Mouse (Mus musculus) ES-CJ7 (cell line): ENCODE data around the gene Rtn1.
A peak's percentile ranks its signal among the peaks of the same experiment; 100 is the strongest.

Experiments used
- DNase-seq: peaks from one replicate; pipeline ENCODE4 v3.0.0; 2011; ENCODE audit warnings: low read depth, low spot score

Gene Rtn1

DNA sequence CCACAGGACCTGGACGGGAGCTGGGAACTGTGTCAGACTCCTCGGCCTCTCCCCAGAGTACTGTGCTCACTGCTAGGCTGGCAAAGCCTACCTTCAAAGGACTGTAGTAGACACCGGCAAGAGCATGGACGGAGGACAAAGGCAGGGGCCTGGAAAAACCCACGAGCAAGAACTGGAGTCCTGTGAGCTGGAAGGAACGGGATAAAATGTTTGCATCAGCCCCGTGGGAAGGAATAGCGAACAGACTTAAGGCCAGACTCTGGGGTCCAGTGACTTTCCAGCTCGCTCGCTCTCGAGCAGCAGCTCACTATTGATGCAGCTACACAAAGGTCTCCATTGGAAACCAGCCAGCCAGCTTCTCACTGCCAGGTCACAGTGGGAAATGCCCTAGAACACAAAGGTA lies 34.0 kb downstream of the Rtn1 start:
- no peak for DNase-seq

DNA sequence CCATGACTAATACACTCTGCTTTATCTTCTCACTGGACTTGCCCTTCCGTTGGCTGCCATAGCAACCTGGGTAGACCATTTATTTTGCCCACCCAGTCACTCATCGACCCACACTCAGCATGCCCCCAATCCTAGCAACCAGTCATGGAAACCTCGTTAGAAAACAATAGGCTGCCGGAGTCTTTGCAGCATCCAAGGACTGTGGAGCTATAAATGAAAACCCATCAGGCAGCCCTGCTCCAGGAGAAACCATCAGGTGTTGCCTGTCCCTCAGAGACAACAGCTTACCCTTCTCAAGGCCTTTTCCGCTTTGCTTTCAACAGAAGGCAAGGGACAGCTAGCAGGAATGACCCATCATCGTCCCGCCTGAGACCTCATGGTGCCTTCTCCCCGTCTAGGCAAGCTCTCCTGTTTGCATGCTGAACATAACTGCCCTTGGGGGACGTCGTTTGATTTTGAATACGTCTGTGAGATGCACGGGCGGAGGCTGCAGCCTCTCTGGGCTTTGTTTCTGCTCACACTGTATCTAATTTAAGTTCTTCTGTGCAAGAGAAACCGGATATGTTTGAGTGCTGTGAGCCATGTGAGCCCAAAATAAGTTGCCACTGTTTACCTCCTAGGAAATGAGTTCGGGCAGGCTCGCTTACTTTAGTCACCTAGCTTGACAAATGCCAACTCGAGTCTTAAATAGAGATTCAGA lies 34.8 kb downstream of the Rtn1 start:
- no peak for DNase-seq

DNA sequence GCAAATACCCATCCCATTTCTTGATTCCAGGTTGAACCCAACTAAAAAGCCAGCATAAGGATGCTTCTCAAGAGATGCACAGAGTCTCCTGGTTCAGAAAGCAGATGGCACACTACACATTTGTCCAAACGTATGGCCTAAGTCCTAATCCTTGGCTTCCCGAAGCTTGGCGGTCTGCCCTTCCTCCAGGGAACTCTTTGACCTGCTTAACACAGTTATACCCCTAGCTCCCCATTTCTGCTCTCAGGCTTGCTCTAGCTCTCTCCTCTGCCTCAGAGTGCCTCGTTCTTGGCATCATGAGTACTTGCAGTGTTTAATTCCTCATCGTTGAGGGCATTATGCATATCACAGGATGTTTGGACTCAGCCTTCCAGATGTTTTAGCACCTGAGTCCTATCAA lies 38.8 kb downstream of the Rtn1 start:
- DNase-seq = no peak

DNA sequence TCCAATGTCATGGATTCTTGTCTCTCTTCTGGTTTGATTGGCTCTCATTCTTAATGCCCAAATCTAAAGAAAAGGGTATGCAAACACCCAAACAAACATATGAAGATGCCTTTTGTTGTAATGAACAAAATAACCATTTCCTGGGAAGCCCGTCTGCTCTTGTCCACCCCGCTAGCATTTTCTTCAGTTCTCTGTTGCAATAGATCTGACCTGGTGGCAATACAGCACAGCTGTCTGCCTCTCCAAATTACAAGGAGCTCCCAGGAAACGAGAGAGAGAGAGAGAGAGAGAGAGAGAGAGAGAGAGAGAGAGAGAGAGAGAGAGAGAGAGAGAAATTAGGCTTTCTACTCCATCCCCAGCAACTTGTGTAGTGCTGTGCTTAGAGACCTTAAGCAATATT lies 42.1 kb downstream of the Rtn1 start:
- no peak for DNase-seq

DNA sequence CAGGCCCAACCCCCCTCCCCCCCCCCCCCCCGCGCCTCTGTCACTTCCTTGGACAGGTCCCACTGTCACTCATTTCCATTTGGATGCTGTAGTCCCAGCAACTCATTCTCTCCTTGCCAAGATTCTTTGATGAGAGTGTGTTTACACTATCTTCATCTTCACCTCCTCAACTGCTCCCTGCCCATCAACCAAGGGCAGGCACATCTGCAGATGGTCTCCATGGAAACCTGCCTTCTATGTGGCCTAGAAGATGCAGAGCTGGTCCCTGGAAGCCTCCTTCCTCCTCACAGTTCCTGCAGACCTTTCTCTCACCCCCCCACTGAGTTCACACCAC lies 42.8 kb downstream of the Rtn1 start:
- peak; percentile 15 for DNase-seq

DNA sequence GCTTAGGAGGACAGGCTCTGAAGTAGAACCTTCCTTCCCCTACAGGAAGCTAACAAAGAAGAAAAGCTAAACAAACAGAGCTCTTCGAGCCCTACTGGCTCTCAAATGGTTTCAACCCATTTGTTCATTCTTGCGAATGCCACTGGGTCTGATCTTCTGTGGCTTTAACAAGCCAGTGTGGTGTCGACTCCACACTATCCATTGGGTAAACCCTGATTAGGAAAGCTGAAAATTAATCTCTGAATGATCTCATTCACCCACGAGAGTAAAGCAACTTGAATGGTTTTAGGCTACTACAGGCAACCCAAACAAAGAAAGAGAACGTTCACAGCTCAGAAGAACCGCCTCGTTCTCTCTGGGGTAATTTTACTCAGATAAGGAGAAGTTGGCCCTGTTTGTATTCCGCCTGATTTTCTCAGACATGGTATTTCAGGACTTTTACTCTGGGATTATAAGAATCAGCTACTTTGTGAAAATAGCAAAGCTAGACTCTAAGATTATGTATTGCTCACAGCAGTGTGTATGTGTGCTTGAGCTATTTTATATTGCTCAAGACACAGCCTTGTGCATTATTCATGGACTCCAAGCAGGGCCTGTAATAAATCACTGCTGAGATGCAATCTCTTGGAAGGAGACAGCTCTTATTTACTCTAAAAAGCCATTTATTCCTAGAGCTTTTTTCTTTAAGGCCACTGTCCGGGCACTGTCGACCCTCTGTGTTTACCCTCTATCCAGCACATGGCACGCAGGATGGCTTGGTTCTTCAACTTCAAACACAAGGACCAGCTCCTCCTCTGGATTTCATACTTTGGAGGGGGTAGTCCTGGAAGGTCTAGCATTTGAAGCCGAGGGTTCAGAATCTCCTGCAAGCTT lies 43.4 kb downstream of the Rtn1 start:
- DNase-seq = no peak

DNA sequence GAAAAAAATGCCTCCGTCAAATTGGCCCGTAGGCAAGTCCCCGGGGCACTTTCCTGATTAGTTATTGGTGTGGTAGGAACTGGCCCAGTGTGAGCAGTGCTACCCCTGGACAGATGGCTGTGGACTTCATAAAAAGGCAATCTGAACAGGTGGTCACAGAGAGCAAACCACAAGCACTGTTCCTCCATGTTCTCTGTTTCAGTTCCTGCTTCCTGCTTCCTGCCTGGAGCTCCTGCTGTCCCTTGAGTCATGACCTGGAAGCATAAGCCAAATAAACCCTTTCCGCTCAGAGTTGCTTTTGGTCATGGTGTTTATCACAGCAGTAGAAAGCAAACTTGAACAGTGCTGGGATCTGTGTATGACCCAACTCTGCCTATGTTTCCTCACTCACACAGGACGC lies 44.3 kb downstream of the Rtn1 start:
- DNase-seq = no peak

DNA sequence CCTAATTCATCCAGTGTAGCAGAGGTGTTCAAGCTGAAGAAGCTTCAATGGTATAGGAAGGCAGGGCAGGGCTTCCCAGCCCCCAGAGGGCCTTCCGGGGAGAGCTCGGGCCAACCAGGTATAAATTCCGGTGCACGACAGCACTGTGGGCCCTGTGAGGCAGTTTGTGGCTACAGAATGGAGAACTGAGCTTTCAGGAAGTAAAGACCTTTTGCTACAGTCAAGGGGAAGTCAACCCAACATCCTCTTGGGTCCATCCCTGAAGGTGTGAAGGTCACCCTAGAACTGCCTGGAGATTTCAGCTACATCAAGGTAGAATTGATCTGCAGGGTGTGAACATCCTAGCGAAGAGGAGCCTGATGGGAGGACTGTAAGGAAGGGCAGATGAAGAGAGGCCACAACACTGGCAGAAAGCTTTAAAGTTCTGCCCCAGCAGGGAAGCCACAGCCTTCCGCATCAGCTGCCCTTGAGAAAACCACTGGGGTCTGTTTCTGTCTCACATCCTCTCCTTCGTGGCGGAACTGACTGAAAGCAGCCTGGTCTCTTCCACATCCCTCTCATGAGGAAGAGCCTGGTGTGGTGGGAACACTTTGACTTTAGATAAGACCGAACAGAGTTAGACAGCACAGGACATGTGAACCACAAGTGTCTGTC lies 47.0 kb downstream of the Rtn1 start:
- DNase-seq = peak; percentile 51

DNA sequence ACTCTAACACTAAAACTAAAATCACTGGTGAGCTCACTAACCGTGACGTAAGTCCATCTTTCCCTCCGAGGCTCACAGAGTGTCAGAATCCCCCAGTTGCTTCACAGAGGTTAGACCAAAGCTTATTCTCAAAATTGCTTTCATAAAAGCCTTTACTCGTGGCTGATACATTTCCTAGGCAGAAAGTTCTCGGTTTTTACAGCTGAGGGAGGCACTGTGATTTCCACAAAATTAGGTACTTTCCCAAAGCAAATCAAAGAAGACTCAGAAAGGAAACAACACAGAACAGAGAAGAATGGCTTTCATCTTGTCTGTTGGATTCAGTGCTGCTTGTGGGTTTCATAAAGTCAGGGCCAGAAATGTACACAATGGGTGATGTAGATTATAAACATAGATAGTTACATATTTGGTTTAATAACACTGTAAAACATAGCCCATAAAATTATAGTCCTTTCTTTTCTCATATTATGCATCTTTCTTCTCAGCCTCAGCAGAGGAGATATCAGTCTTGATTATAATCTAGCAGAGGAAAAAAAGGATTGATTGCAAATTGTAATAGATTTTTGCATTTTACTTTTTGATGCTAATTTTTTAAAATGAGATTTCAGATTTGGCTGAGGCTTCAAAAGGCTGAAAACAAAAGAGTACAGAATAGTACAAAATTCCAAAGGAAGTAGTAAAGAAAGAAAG lies 47.8 kb downstream of the Rtn1 start:
- DNase-seq = no peak

DNA sequence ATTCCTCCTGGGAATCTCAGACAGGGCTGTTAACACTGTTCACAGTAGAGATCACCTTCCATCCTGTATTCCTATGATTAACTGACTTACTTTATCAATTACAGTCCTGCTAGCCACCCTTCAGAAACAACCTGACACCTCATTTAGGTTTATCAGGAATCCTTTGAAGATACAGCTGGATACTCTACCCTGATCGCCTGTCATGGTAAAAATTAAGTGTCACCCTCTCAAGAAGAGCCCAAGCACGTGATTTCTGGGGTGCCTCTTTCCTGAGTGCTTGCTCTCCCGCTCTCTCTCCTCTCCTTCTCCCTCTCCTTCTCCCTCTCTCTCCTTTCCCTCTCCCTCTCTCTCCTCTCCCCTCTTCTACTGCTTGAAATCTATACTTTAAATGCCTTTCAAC lies 49.0 kb downstream of the Rtn1 start:
- DNase-seq = no peak

DNA sequence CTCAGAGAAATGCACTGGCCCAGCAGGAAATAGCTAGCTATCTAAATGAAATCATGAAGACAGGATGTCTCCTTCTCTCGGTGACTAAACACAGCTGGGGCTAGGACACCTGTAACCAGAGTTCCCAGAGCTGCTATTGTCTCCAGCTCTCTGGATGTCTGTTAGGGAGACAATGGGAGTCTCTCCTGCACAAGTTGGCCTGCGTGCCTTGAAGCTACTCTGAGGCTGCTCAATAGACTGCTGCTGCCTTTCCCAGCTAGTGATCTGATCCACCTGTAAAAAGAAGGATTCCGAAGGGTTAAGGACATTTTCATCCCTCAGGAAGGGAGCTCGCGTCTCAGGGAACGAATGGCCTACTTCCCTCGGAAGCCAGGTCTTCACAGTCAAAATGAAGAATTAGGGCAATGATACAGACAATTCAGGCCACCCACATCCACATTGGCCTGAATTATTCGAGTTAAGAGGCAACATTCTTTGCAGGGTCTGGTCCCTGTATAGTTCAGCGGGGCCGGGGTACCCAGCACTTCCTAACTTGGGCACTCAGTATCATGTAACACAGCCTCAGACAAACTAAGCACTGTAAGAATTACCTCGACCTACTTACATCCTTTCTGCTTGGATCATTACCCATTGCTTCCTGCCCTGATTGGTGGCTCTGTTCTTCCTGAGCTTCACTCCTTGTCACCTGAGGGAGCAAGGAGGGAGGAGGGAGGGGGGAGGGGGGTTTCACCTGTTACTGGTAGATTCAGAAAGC lies 51.0 kb downstream of the Rtn1 start:
- DNase-seq = no peak

DNA sequence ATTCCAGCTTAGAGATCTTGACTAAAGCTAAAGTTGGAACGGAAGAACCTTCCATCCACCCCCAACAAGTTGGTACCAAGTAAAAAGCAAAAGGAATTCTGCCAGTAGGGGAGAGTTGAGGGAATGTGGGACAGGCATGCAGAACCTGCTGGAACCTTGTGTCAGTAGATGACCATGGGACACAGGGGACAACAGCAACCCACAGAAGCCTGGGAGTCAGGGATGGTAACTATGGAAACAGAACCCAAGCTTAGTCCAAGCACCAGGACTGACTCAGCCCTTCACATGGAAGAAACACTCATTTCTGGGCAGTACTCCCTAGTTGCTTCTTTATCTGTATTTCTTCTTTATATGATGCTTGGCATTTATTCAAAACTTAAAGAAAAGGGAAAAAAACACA lies 54.6 kb downstream of the Rtn1 start:
- no peak for DNase-seq

DNA sequence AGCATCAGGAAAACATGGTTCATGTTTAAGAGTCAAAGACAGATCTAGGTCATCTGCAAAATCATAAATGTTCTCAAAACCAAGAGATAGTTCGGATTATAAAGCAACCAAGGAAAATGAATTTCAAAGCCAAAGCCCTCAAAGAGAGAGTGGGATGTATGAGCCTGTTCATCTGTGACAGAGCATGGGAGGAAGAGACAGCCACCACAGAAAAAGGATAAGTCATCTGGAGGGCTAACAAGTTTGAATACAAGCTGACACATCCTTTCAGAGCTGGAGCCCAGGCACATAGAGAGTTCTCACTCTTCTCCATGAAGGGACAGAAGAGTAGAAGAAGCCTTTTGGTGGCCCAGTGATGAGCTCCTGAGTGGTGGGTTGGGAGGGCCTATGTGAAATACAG lies 55.3 kb downstream of the Rtn1 start:
- no peak for DNase-seq

DNA sequence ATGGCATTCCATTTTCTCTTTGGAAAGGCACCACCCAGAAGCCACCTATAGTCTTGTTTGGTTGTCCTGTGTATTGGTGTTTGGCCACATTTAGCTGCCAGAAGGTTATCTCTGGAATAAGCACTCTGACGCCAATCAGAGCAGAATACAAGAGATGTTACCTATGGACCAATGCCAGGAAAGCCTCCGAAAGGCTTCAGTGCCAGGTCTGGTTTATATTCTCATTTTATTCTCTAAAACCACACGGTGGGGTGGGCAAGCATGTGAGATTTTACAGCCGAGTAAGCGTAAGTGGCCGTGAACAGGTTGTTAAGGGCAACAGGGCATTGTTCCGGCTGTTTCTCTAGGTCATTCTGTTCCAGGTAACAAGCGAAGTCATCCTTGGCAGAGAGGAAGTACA lies 60.3 kb downstream of the Rtn1 start:
- no peak for DNase-seq

DNA sequence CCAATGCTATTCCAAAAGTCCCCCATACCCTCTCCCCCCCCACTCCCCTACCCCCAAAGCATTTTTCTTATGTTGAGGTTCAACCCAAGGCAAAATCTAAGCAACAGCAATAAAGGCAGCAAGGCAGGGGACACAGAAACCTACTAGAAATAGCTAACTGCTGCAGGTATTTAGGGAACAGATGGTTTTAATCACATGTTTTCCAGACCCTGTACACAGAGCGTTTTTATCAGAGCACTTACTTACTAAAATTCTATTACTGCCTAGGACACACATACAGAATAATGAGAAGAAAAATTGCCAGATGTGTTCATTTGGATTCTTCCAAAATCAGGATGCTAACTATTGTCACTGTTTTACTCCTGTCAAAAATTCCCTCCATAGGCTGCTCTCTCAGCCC lies 61.7 kb downstream of the Rtn1 start:
- DNase-seq = no peak

DNA sequence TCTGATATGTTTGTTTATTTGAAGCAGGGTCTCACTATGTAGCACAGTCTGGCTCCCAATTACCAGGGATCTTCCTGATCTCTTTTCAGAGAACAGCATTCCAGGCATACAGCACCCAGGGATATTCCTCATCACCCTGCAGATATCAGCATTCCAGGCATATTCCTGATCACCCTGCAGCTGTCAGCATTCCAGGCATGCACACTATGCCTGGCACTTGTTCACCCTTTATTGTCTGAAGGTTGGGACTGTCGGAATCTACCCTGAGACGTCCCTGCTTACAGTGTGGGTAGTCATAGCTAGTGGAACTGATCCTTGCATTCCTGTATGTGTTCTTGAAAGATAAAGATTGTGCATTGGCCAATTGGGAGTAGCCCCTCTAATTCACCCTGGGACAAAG lies 65.2 kb downstream of the Rtn1 start:
- DNase-seq = no peak

DNA sequence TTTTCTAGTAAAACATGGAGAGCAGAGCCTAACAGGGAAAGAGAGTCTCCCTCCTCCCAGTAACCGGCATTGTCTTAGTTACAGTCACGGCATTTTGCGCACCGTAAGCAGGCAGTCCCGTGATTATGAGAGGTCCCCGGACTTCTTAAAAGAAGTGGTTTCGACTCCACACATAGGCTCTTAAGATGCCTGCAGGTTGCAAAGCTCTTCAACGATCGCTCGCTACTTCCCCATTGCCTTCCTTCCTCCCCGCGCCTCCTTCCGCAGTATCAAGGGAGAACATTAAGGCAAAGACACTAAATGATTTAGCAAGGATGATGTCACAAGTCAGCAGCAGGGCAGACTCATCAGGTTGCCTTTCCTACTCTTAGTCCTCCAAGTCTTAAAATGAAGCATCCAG lies 72.8 kb downstream of the Rtn1 start:
- no peak for DNase-seq

DNA sequence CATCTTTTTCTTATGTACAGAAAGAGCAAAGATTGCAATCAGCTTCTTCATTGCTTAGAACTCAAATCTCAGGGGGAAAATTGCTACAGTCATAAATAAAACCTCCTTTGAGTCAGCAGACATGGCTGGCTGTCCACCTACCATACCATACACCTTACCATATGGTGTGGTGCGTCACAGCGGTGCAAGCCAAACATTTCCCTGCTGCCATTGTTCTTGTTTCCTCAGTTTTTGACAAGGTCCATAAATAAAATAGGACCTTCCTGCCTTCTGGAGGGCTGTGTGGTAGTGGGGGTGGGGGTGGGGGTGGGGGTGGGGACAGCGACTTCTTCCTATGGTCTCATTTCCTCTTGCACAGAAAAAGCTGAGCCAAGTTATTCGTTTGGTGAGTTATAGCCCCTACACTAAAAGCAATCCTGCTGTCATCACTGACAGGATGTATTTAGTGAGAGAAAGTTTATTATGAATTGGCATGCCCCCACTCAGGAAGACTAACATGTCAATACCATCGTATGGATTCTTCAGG lies 76.3 kb downstream of the Rtn1 start:
- DNase-seq = no peak

DNA sequence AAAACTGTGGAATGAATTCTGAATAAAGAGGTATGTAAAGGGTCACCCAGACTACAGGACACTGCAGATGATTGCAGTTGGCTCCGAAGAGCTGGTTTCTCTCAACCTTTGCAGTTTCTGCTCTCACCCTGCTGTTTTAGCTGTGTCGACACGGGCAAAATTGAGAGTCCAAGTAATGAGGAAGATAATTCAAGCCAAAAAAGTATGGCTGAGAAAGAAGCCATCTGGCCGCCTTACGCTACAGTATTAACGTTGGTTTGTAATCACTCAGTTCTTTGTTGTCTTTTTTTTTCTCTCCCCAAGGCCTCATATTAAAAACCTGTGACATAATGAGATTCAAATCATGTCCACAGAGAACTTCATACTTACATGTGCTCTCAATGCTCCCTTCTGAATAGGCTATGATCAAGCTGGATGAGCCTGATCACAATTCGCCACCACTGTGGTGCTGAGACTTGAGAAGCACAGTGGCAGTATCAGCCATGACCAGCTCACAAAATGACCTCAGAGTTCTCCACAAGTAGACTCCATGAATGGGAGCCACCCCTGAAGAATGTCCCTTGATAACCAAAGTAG lies 76.9 kb downstream of the Rtn1 start:
- no peak for DNase-seq

DNA sequence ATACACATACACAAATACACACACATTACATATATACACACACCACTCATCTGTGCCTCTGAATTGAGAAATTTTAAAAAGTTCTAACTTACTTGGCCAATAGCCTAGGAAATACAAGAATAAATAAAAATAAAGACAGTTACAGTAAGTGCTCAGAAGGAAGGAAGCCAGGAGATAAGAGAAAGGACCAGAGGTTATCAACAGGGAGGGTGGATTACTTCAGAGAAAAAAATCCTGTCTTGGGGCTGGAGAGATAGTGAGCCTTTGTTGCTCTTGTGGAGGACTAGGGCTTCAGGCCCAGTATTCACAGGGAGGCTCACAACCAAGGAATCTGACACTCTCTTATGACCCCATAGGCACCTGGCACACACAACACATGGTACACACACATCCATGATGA lies 82.8 kb downstream of the Rtn1 start:
- DNase-seq = no peak

DNA sequence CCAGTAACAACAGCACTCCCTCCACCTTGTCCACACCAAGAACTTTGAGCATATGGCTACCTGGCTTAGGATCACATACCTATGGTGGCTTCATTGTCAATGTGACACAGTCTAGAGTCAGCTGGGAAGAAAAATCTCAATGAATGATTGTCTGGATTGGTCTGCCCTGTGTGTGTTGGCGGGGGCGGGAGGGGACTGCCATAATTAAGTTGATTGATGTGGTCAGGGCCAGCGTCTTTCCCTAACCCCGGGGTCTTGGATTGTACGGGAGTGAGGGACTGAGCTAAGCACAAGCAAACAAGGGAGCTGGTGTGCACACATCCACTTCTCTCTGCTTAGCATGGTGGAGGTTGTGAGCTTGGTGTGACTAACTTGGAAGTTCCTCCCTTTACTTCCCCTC lies 83.8 kb downstream of the Rtn1 start:
- no peak for DNase-seq
